Mouse (Mus musculus) heart, embryonic 10.5 days (tissue): Measurements from ENCODE around the gene Trim17. TPM values are rescaled to one million over a fixed set of nuclear protein-coding genes. Genes with fewer than 3 reads are reported as not detected.
A peak's percentile ranks its signal among the peaks of the same experiment; 100 is the strongest.
"Not testable (repeated sequence)": the region's sequence is repeated elsewhere in the genome, so short reads cannot be mapped to it uniquely, and the experiment has no call there.

Source experiments
- DNase-seq: peaks from one replicate; pipeline ENCODE4 v3.0.0-alpha.2; 2017; ENCODE audit warnings: low spot score
- H3K27ac ChIP-seq: fragments of 300-500 bp; sonication (generic); 2 replicates; pipeline ENCODE4 v1.5.1; 2016; ENCODE audit warnings: mild to moderate bottlenecking
- H3K27me3 ChIP-seq: fragments of 300-500 bp; sonication (generic); 2 replicates; pipeline ENCODE4 v1.6.1; 2016; ENCODE audit warnings: mild to moderate bottlenecking; ENCODE audit not compliant: poor library complexity, insufficient read depth, severe bottlenecking
- H3K36me3 ChIP-seq: fragments of 300-500 bp; sonication (generic); 2 replicates; pipeline ENCODE4 v1.6.1; 2016; ENCODE audit warnings: mild to moderate bottlenecking, moderate library complexity
- H3K4me1 ChIP-seq: fragments of 300-500 bp; sonication (generic); 2 replicates; pipeline ENCODE4 v1.6.1; 2016; ENCODE audit warnings: mild to moderate bottlenecking
- H3K4me3 ChIP-seq: fragments of 300-500 bp; sonication (generic); 2 replicates; pipeline ENCODE4 v1.5.1; 2016; ENCODE audit warnings: mild to moderate bottlenecking, moderate library complexity
- H3K9me3 ChIP-seq: fragments of 300-500 bp; sonication (generic); 2 replicates; pipeline ENCODE4 v1.6.1; 2016; ENCODE audit warnings: mild to moderate bottlenecking, moderate library complexity
- WGBS: fragments of 180-500 bp; shearing (Covaris S2); methylation state at CpG from one replicate; pipeline ENCODE4 v1.1.7; 2016; 5-methylcytosine and 5-hydroxymethylcytosine counted together
- polyA plus RNA-seq: library from polyadenylated mRNA; unstranded; fragments of >200 nt; fragmentation: Nextera tagmentation; extraction: Ambion mirVana; gene quantifications from 2 replicates; pipeline ENCODE4 v1.2.1, GENCODE M21; 2016

Gene Trim17
- polyA plus RNA-seq, 1 experiment from 2014 or later: 0.75 TPM

DNA sequence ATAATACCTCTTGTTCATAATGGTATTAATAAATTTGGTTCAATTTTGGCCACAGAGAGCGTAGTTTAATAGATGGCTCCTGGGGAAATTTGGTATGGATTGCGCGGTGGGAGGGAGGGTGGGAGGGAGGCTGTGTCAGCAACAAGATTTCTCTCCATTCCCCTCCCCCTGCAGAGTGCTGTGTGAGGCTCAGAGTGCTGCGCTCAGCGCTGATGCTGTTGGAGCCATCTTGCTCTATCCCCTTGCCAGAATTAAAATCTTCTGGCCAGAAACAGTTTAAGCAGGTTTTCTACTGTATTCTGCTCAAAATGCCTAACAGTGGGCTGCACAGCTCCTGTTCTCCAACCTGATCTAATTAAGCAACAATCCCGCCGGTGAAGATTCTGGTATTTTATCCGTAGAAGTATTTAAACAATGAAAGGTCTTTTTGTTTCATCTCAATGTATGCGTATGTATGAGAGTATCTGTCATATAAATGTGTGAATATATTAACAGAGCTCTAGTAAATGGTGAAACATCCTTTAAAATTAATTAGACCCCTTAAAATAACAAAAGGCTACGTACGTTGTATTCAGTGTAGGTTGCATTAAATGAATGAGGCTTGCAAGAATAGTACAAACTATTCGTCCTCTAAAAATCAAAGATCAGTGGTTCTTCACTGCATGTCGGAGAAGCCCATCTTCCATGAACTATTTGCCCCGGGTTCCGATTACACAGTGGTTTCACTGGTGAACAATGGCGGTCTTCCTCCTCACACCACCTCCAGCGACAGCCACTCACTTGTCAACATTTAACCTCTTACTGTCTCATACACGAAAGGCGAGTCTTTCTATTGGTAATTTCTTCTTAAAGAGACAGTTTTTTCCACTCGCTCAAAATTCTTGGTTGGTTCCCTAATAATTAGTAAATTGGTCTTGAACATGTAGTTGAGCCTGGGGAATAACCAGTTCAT lies 4.7 kb upstream of the Trim17 start:
- WGBS: 13% methylated on average over 20 of the region's 20 CpGs
- H3K4me3 ChIP-seq: peak overlapping the region; percentile 58
- H3K27me3 ChIP-seq: peaks cover 62% of the 10 kb centered on the region
- DNase-seq: no peak
- H3K36me3 ChIP-seq: no peaks in the 10 kb centered on the region
- H3K4me1 ChIP-seq: peaks cover 18% of the 10 kb centered on the region
- H3K9me3 ChIP-seq: no peaks in the 10 kb centered on the region
- H3K27ac ChIP-seq: peak overlapping the region; percentile 73

- Histone ChIP-seq H3K4me1 (peaks cover 23% of the 10 kb centered on the region), H3K9me3 (no peaks in the 10 kb centered on the region), H3K27me3 (peaks cover 49% of the 10 kb centered on the region), H3K27ac (no peak overlapping the region), H3K36me3 (no peaks in the 10 kb centered on the region), H3K4me3 (no peak overlapping the region)
- DNase-seq: no peak
- 83% methylated on average over 5 of the region's 5 CpGs for WGBS
Measured at GRCm38 (mm10) chr11:58951210-58951609, 3.3 kb upstream of the Trim17 start.

- Histone ChIP-seq H3K27ac (peak overlapping the region; percentile 94), H3K9me3 (no peaks in the 10 kb centered on the region), H3K36me3 (peaks cover 12% of the 10 kb centered on the region; the same call in 1 of the 2 replicates), H3K27me3 (peaks cover 32% of the 10 kb centered on the region), H3K4me3 (peak overlapping the region; percentile 86), H3K4me1 (peaks cover 34% of the 10 kb centered on the region)
- no peak for DNase-seq
- WGBS: 1% methylated on average over 33 of the region's 33 CpGs
Measured at GRCm38 (mm10) chr11:58953351-58954169, 925 bp upstream of the Trim17 start.

GRCm38 (mm10) chr11:58954170-58954419 lies 390 bp upstream of the Trim17 start:
- H3K27me3 ChIP-seq: peaks cover 31% of the 10 kb centered on the region
- under 1% methylated on average over 17 of the region's 17 CpGs for WGBS

DNA sequence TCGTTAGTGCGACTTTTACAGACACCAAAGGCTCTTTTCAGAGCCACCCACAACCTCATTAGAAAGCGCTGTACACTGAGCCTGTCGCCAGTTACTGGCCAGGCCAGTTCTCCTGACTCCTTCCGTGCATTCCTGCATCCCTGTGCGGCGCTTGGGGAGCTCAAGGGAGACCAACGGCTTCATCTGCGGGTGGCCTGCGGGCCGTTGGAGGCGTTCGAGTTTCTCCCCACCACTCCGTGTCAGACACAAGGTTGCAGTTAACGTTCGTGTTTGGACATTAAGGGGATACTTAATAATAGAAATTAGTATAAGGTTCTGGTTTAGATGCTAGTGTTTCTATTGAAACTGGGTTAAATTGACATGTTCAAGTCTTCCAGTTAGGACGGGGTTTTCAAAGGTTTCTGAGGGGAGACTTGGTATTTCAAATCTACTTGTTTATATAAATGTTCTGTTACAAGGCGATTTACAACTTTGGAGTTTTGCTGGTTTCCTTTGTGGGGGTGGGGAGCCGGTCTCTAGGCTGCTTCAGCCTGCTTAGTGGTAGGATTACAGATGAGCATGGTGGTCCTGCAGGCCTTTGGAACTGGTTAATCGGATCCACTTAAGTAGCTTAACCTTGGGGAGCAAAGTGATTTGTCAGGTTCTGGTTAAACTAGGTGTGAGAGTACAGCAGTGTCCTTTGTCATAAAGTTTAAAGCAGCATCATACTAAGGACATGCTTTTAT lies 820 bp downstream of the Trim17 start:
- H3K9me3 ChIP-seq: no peaks in the 10 kb centered on the region
- peaks cover 20% of the 10 kb centered on the region for H3K27me3 ChIP-seq
- peaks cover 36% of the 10 kb centered on the region for H3K4me1 ChIP-seq
- WGBS: under 1% methylated on average over 20 of the region's 20 CpGs
- peaks cover 12% of the 10 kb centered on the region; the same call in 1 of the 2 replicates for H3K36me3 ChIP-seq
- DNase-seq: no peak
- H3K27ac ChIP-seq: peak overlapping the region; percentile 94
- peak overlapping the region; percentile 86 for H3K4me3 ChIP-seq

More at GRCm38 (mm10) chr11:58954170-58954419, 390 bp upstream of the Trim17 start:
- Histone ChIP-seq H3K4me3 (peak overlapping the region; percentile 86), H3K27ac (peak overlapping the region; percentile 94), H3K36me3 (peaks cover 12% of the 10 kb centered on the region; the same call in 1 of the 2 replicates), H3K4me1 (peaks cover 34% of the 10 kb centered on the region)
- not testable (repeated sequence) for H3K9me3 ChIP-seq
- DNase-seq: peak; percentile 83

DNA sequence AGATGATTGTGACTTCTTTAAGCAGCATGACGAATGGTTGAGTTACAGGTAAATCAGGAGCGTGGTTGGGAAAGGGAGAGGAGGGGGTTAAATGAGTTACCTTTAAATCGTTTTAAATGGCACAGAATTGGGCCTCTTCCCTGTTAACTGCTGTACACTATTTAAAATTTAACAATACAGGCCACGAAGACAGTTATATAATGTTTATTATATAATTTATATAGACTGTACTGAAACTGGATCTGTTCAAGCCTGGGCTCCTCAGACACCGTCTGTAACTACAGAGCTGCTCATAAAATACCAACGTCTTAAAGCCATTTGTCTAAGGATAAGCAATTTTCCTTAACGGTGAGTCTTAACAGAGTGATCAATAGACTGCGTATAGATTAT lies 1.4 kb downstream of the Trim17 start:
- no peak for DNase-seq
- peaks cover 14% of the 10 kb centered on the region for H3K27me3 ChIP-seq
- H3K9me3 ChIP-seq: no peaks in the 10 kb centered on the region
- peak overlapping the region; percentile 86 for H3K4me3 ChIP-seq
- 55% methylated on average over 8 of the region's 8 CpGs for whole genome bisulfite sequencing
- peaks cover 36% of the 10 kb centered on the region for H3K4me1 ChIP-seq
- H3K36me3 ChIP-seq: peaks cover 12% of the 10 kb centered on the region; the same call in 1 of the 2 replicates
- H3K27ac ChIP-seq: peak overlapping the region; percentile 94; the same call in 1 of the 2 replicates

GRCm38 (mm10) chr11:58957226-58957914 lies 2.9 kb downstream of the Trim17 start:
- 88% methylated on average over 5 of the region's 5 CpGs for WGBS
- Histone ChIP-seq H3K27me3 (peaks cover 13% of the 10 kb centered on the region), H3K9me3 (0 out of 2 replicates have a peak, but pooled peaks cover 4% of the 10 kb centered on the region), H3K27ac (no peak overlapping the region), H3K4me1 (peaks cover 36% of the 10 kb centered on the region), H3K4me3 (peak overlapping the region; percentile 86; the same call in 1 of the 2 replicates), H3K36me3 (peaks cover 12% of the 10 kb centered on the region; the same call in 1 of the 2 replicates)
- DNase-seq: no peak

DNA sequence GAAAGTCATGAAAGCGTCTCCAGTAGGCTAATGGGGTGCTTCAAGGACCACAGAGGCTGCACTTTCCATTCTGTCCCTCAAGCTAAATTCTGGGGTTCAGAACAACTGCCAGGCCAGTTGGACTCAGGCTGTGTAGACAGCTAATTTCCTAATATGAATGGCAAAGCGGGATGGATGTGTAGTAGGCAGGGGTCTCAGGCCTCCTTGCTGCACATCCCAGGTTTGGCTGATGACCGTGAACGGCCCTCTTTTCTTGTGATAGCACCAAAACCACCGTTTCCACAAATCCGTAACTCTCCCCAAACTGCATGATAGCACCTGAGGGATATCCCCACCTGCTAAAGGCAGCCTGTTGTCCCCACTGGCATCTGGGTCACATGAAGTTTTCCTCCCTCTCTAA lies 4.1 kb downstream of the Trim17 start:
- Histone ChIP-seq H3K4me3 (no peak overlapping the region), H3K27me3 (peaks cover 25% of the 10 kb centered on the region)
- no peak for DNase-seq

DNA sequence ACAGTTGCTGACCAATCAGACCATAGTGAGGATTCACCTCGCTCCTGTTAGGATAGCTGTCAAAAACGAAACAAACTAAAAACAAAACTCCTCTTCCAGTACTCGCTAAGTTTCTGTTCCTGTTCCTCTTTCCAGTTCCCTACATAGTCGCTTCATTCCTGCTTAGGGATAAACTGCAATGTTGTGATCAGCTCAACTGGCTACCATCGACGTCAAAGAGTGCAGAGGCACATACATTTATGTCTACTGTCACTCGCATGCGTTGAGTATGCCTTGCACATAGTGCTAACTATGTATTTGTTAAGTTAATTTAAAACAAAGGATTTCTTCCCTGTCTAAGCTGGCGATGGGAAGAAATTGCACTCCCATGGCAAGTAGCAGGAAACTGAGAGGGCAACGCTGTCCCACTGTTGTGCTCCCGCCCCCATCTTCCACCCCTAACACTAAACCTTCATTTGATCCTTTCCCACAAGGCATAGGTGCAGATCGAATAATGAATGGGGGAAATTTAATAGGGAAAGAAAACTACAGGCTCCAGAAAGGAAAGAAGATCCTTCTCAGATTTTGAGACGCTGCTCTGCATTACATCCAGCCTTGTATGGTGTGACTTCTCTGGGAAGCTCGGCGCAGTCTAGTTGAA lies 4.8 kb downstream of the Trim17 start:
- Histone ChIP-seq H3K4me3 (peak overlapping the region; percentile 57), H3K27me3 (peaks cover 31% of the 10 kb centered on the region), H3K4me1 (peaks cover 29% of the 10 kb centered on the region), H3K9me3 (0 out of 2 replicates have a peak, but pooled peaks cover 4% of the 10 kb centered on the region), H3K27ac (no peak overlapping the region), H3K36me3 (peaks cover 12% of the 10 kb centered on the region; the same call in 1 of the 2 replicates)
- 41% methylated on average over 15 of the region's 15 CpGs for WGBS
- no peak for DNase-seq

More for the DNA sequence above, 4.1 kb downstream of the Trim17 start:
- no peak overlapping the region for H3K27ac ChIP-seq
- WGBS: 80% methylated on average over 6 of the region's 6 CpGs
- peaks cover 12% of the 10 kb centered on the region; the same call in 1 of the 2 replicates for H3K36me3 ChIP-seq
- peaks cover 31% of the 10 kb centered on the region for H3K4me1 ChIP-seq
- 0 out of 2 replicates have a peak, but pooled peaks cover 4% of the 10 kb centered on the region for H3K9me3 ChIP-seq

DNA sequence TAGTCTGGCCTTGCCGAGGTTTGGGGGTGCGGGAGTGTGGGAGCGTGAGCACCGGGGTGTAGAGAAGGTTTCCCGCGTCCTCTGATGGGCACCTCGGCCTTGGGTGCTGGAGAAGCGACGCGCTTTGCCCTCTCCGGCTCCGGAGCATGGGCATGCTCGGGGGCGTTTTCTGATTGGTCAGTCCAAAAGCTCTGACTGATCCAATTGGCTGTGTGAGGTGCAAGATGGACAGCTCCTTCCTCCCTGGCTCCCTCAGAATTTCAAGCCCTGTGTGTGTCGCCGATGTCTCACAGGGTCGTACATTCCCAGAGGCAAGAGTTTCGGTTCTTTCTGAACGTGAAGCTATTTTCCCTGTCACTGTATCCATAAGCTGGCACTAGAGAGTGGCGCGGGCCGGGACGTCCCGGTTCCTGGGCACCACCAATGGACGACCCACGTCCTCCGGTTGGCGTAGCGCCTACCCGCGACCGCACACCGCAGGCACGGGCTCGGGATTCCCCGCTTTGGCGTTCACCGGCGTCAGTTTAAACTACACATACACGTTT lies 5.5 kb downstream of the Trim17 start:
- Histone ChIP-seq H3K36me3 (peaks cover 12% of the 10 kb centered on the region; the same call in 1 of the 2 replicates), H3K4me1 (peaks cover 34% of the 10 kb centered on the region), H3K27me3 (peaks cover 31% of the 10 kb centered on the region), H3K4me3 (peak overlapping the region; percentile 57), H3K27ac (peak overlapping the region; percentile 33; the same call in 1 of the 2 replicates), H3K9me3 (0 out of 2 replicates have a peak, but pooled peaks cover 4% of the 10 kb centered on the region)
- peak; percentile 95 for DNase-seq
- WGBS: 4% methylated on average over 40 of the region's 40 CpGs
